Comparison of ENCODE assay signal across 13 mouse cellular contexts in the genomic region with DNA sequence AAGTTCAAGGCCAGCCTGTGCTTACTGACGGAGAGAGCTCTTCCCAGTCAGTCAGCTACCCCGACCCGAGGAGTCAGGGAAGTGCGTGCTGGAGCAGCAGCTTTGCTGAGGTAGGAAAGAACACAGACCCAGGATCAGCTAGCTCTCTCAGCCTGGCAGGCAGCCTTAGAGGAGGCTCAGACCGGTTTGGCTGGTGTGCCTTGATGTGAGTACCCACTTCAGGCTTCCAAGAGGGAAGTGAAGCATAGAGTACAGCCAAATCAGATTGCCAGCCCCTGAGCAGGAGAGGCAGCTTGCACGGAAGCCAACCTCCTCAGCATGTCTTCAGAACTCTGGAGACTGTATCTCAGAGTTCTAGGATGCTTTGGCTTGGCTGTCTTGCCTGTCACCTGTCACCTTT. TPM values are rescaled to one million over a fixed set of nuclear protein-coding genes. Genes with fewer than 3 reads are reported as not detected.
DNase-seq lines count a peak whose midpoint lies in the region; ATAC-seq and TF ChIP-seq lines count a peak whose summit lies in the region.
"Had no signal": no experiment of that assay in that cellular context is flagged by ENCODE, and none has a peak within 500 bp of the region (broad histone marks: within the 10 kb centered on the region; RNA-seq: fewer than 3 reads in every experiment).

No protein-coding gene starts in this region.

- ATAC-seq in embryonic facial prominence, embryonic 14.5 days (ENCODE audit: low read depth), result peak; percentile 12; the same call in 1 of the 2 replicates

- no peak overlapping the region for H3K4me3 ChIP-seq in embryonic facial prominence, embryonic 14.5 days (ENCODE audit: low read depth, low read length)
- H3K4me3 ChIP-seq in embryonic facial prominence, embryonic 10.5 days, result no peak overlapping the region
- no peak overlapping the region for H3K4me3 ChIP-seq in lung, adult 2 months (replicated peaks; ENCODE audit: extremely low read depth, low read depth, low read length)
- no peak overlapping the region for H3K4me3 ChIP-seq in limb, embryonic 10.5 days
- H3K4me3 ChIP-seq: hindbrain, embryonic 13.5 days; myocyte had no signal

- WGBS in embryonic facial prominence, embryonic 14.5 days, result 86% methylated on average over 6 of the region's 6 CpGs
- 91% methylated on average over 6 of the region's 6 CpGs for WGBS in embryonic facial prominence, embryonic 10.5 days
- WGBS in lung, adult 2 months, result 69% methylated on average over 6 of the region's 6 CpGs
- WGBS in limb, embryonic 10.5 days, result 86% methylated on average over 6 of the region's 6 CpGs

- no peak overlapping the region for H3K27ac ChIP-seq in embryonic facial prominence, embryonic 14.5 days (replicated peaks; ENCODE audit: low read depth, low read length)
- no peak overlapping the region for H3K27ac ChIP-seq in embryonic facial prominence, embryonic 10.5 days (replicated peaks)
- H3K27ac ChIP-seq in limb, embryonic 10.5 days, result no peak overlapping the region
- H3K27ac ChIP-seq: hindbrain, embryonic 13.5 days had no signal

- H3K9me3 ChIP-seq in embryonic facial prominence, embryonic 14.5 days (ENCODE audit: control insufficient read depth, low read length), result no peaks in the 10 kb centered on the region
- H3K9me3 ChIP-seq in embryonic facial prominence, embryonic 10.5 days, result no peaks in the 10 kb centered on the region
- H3K9me3 ChIP-seq in limb, embryonic 10.5 days (replicated peaks), result no peaks in the 10 kb centered on the region
- H3K9me3 ChIP-seq: G1E; hindbrain, embryonic 13.5 days had no signal

- H3K4me2 ChIP-seq in embryonic facial prominence, embryonic 14.5 days (ENCODE audit: low read depth, low read length), result no peak overlapping the region
- H3K4me2 ChIP-seq: heart, embryonic 11.5 days; hindbrain, embryonic 13.5 days had no signal

- no peak overlapping the region for H3K9ac ChIP-seq in embryonic facial prominence, embryonic 14.5 days (ENCODE audit: low read depth, low read length)
- H3K9ac ChIP-seq: hindbrain, embryonic 13.5 days had no signal

- no peak for TF ChIP-seq POLR2A in lung, adult 2 months (IDR thresholded peaks at IDR 0.05; ENCODE audit: borderline replicate concordance, extremely low read depth, low read depth, low read length)

- DNase-seq in embryonic facial prominence, embryonic 14.5 days (ENCODE audit: low spot score), result peak; percentile 47
- DNase-seq in embryonic facial prominence, embryonic 10.5 days (ENCODE audit: low spot score), result no peak
- DNase-seq in urinary bladder, adult 18-20 months (ENCODE audit: low spot score in 2 of 2), result peak; percentile 31 to 70
- no peak for DNase-seq in urinary bladder, adult 2 months (ENCODE audit: low spot score)
- DNase-seq in lung, adult 2 months, result peak; percentile 83
- DNase-seq in left cerebral cortex, adult 9 months (ENCODE audit: low spot score in 2 of 2), result no peak
- DNase-seq in cerebellum, adult 8-10 months, result no peak
- no peak for DNase-seq in limb, embryonic 10.5 days (ENCODE audit: low spot score)
- DNase-seq: thymus, postnatal 14 days had no signal

- peaks cover 63% of the 10 kb centered on the region for H3K36me3 ChIP-seq in embryonic facial prominence, embryonic 14.5 days (ENCODE audit: control insufficient read depth, insufficient read depth, low read length)
- H3K36me3 ChIP-seq in embryonic facial prominence, embryonic 10.5 days (replicated peaks), result peaks cover 90% of the 10 kb centered on the region
- peaks cover 82% of the 10 kb centered on the region for H3K36me3 ChIP-seq in limb, embryonic 10.5 days

- peaks cover 16% of the 10 kb centered on the region for H3K4me1 ChIP-seq in embryonic facial prominence, embryonic 14.5 days (ENCODE audit: control insufficient read depth, insufficient read depth, low read length)
- H3K4me1 ChIP-seq in embryonic facial prominence, embryonic 10.5 days, result peaks cover 26% of the 10 kb centered on the region
- H3K4me1 ChIP-seq in lung, adult 2 months (ENCODE audit: control insufficient read depth, insufficient read depth, low read length), result peaks cover 11% of the 10 kb centered on the region
- H3K4me1 ChIP-seq in limb, embryonic 10.5 days, result peaks cover 22% of the 10 kb centered on the region

- no peaks in the 10 kb centered on the region for H3K27me3 ChIP-seq in embryonic facial prominence, embryonic 14.5 days (replicated peaks; ENCODE audit: control insufficient read depth, insufficient read depth, low read length)
- no peaks in the 10 kb centered on the region for H3K27me3 ChIP-seq in embryonic facial prominence, embryonic 10.5 days (replicated peaks; ENCODE audit: low read depth, poor library complexity, severe bottlenecking)
- H3K27me3 ChIP-seq in limb, embryonic 10.5 days (ENCODE audit: low read depth, poor library complexity, severe bottlenecking), result no peaks in the 10 kb centered on the region
- H3K27me3 ChIP-seq: hindbrain, embryonic 13.5 days had no signal

- TF ChIP-seq CTCF in lung, adult 2 months (IDR thresholded peaks at IDR 0.05; ENCODE audit: insufficient read depth, low read length), result no peak

RNA-seq across cellular contexts. Expression of a gene that starts 5.3 kb away (rescaled TPM):
- polyA plus RNA-seq in embryonic facial prominence, embryonic 14.5 days (2014; fragmentation: Nextera tagmentation; extraction: Ambion mirVana), result 9.8 and 13.0 TPM in 2 replicates
- 13.1 and 15.2 TPM in 2 replicates for polyA plus RNA-seq in embryonic facial prominence, embryonic 10.5 days (2016; fragmentation: Nextera tagmentation; extraction: Ambion mirVana)
- 8.4 and 8.8 TPM in 2 replicates for polyA plus RNA-seq in urinary bladder, adult 2 months (2012; rRNA removed)
- 13.7 and 14.7 TPM in 2 replicates for polyA plus RNA-seq in lung, adult 2 months (2012; rRNA removed)
- polyA plus RNA-seq in limb, embryonic 10.5 days (2016; fragmentation: Nextera tagmentation; extraction: Ambion mirVana), result 13.1 and 15.6 TPM in 2 replicates

RNA-seq across cellular contexts. Expression of a gene that starts 5.5 kb away (rescaled TPM):
- 8.4 and 9.7 TPM in 2 replicates for polyA plus RNA-seq in embryonic facial prominence, embryonic 14.5 days (2014; fragmentation: Nextera tagmentation; extraction: Ambion mirVana)
- 12.9 and 13.6 TPM in 2 replicates for polyA plus RNA-seq in embryonic facial prominence, embryonic 10.5 days (2016; fragmentation: Nextera tagmentation; extraction: Ambion mirVana)
- polyA plus RNA-seq in urinary bladder, adult 2 months (2012; rRNA removed), result 7.6 and 8.8 TPM in 2 replicates
- 15.1 and 19.0 TPM in 2 replicates for polyA plus RNA-seq in lung, adult 2 months (2012; rRNA removed)
- 12.8 and 13.8 TPM in 2 replicates for polyA plus RNA-seq in limb, embryonic 10.5 days (2016; fragmentation: Nextera tagmentation; extraction: Ambion mirVana)

RNA-seq across cellular contexts. Expression of a gene that starts 48.4 kb away (rescaled TPM):
- 19.9 and 20.3 TPM in 2 replicates for polyA plus RNA-seq in embryonic facial prominence, embryonic 14.5 days (2014; fragmentation: Nextera tagmentation; extraction: Ambion mirVana)
- 14.0 and 15.0 TPM in 2 replicates for polyA plus RNA-seq in embryonic facial prominence, embryonic 10.5 days (2016; fragmentation: Nextera tagmentation; extraction: Ambion mirVana)
- polyA plus RNA-seq in urinary bladder, adult 2 months (2012; rRNA removed), result 25.2 and 33.8 TPM in 2 replicates
- 19.3 and 22.0 TPM in 2 replicates for polyA plus RNA-seq in lung, adult 2 months (2012; rRNA removed)
- polyA plus RNA-seq in limb, embryonic 10.5 days (2016; fragmentation: Nextera tagmentation; extraction: Ambion mirVana), result 16.9 and 19.0 TPM in 2 replicates

RNA-seq across cellular contexts. Expression of a gene that starts 52.2 kb away (rescaled TPM):
- polyA plus RNA-seq in embryonic facial prominence, embryonic 14.5 days (2014; fragmentation: Nextera tagmentation; extraction: Ambion mirVana), result 2.6 and 3.8 TPM in 2 replicates
- 9.9 and 10.4 TPM in 2 replicates for polyA plus RNA-seq in embryonic facial prominence, embryonic 10.5 days (2016; fragmentation: Nextera tagmentation; extraction: Ambion mirVana)
- polyA plus RNA-seq in urinary bladder, adult 2 months (2012; rRNA removed), result 11.8 and 13.6 TPM in 2 replicates
- polyA plus RNA-seq in lung, adult 2 months (2012; rRNA removed), result 15.7 and 18.3 TPM in 2 replicates
- 11.8 and 12.3 TPM in 2 replicates for polyA plus RNA-seq in limb, embryonic 10.5 days (2016; fragmentation: Nextera tagmentation; extraction: Ambion mirVana)

RNA-seq across cellular contexts. Expression of a gene that starts 52.8 kb away (rescaled TPM):
- 63.6 and 73.1 TPM in 2 replicates for polyA plus RNA-seq in embryonic facial prominence, embryonic 14.5 days (2014; fragmentation: Nextera tagmentation; extraction: Ambion mirVana)
- polyA plus RNA-seq in embryonic facial prominence, embryonic 10.5 days (2016; fragmentation: Nextera tagmentation; extraction: Ambion mirVana), result 146 and 147 TPM in 2 replicates
- 61.9 and 62.0 TPM in 2 replicates for polyA plus RNA-seq in urinary bladder, adult 2 months (2012; rRNA removed)
- 119 and 127 TPM in 2 replicates for polyA plus RNA-seq in lung, adult 2 months (2012; rRNA removed)
- 138 and 157 TPM in 2 replicates for polyA plus RNA-seq in limb, embryonic 10.5 days (2016; fragmentation: Nextera tagmentation; extraction: Ambion mirVana)

Comparison
In these comparisons a context has a peak if more than half of its experiments do, and no peak if none do; other contexts are left out.
1. DNase-seq: peak in embryonic facial prominence, embryonic 14.5 days (single experiment), urinary bladder, adult 18-20 months (2 of 2) and lung, adult 2 months (single experiment); none in embryonic facial prominence, embryonic 10.5 days (single experiment), urinary bladder, adult 2 months (single experiment), left cerebral cortex, adult 9 months (0 of 2), cerebellum, adult 8-10 months (single experiment) and limb, embryonic 10.5 days (single experiment).